Mouse (Mus musculus): ENCODE measurements at regions not wholly inside any gene's neighbourhood (a gene's known extent, or its start where the extent isn't known, plus 50 kb on each side); places are given as distances from the start of the nearest gene placed in this dataset.
"Not testable (repeated sequence)": the region's sequence is repeated elsewhere in the genome, so short reads cannot be mapped to it uniquely, and the experiment has no call there.

DNA sequence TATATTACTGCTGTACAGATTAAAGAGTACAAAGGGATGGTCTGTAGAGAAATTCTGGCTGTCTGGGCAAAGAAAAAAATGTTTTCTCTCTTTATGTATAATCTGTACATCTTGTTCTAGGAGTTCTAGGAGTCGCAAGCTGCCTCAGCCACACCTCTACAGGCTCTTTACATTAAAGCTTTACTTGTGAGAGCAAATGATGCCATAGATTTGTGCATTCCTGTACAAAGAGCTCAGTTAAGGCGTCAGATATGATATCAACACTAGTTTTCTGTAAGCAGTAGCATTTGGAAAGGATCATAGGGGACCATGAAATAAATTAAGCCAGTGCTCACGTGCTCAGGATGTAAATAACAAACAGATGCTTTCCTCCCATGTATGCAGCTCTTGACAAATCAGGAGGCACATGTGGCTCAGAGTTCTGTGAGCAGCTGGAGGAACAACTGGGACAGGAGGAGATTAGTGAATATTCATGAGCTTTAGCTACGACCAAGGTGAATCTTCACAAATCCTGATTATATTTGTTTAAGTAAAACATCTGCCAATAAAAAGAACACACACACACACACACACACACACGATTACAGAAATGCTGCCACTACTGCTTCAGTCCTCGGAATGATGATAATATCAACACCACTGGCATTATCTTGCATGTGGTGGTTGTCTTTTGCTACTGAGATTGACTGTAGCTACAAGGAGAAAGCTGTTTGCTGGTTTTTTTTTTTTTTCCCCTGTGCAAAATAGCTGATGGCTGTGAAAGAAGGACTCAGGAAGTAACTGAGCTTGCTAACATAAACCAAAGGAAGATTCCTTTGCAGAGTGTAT, 104.6 kb upstream of the Gucy1a1 start:
- ATAC-seq (ENCODE audit: low FRiP score), result peak; percentile 91

GRCm38 (mm10) chr3:82236377-82237057, 90.9 kb upstream of the Gucy1a1 start:
- Histone ChIP-seq H3K4me3 (no peak overlapping the region), H3K4me2 (no peak overlapping the region), H3K36me3 (no peaks in the 10 kb centered on the region), H3K9me3 (no peaks in the 10 kb centered on the region), H3K9ac (no peak overlapping the region), H3K27me3 (no peaks in the 10 kb centered on the region), H3K4me1 (replicated peaks) (peaks cover 8% of the 10 kb centered on the region; the same call in 1 of the 2 replicates), H3K27ac (no peak overlapping the region)
- ATAC-seq (ENCODE audit: low FRiP score), result peak; percentile 66; the same call in 1 of the 2 replicates
- whole genome bisulfite sequencing, result 50% methylated on average over 2 of the region's 2 CpGs

More for the DNA sequence above, 104.6 kb upstream of the Gucy1a1 start:
- Histone ChIP-seq H3K4me3 (no peak overlapping the region), H3K9me3 (no peaks in the 10 kb centered on the region), H3K4me1 (replicated peaks) (peaks cover 12% of the 10 kb centered on the region), H3K9ac (no peak overlapping the region), H3K27ac (peak overlapping the region; percentile 87), H3K27me3 (no peaks in the 10 kb centered on the region), H3K36me3 (no peaks in the 10 kb centered on the region), H3K4me2 (peak overlapping the region; percentile 25)
- WGBS, result 49% methylated on average over 6 of the region's 6 CpGs

- ATAC-seq (ENCODE audit: low FRiP score), result no peak
- Histone ChIP-seq H3K27me3 (no peaks in the 10 kb centered on the region), H3K4me1 (replicated peaks) (peaks cover 8% of the 10 kb centered on the region; the same call in 1 of the 2 replicates), H3K36me3 (no peaks in the 10 kb centered on the region), H3K4me3 (no peak overlapping the region), H3K4me2 (no peak overlapping the region), H3K27ac (no peak overlapping the region), H3K9me3 (no peaks in the 10 kb centered on the region), H3K9ac (no peak overlapping the region)
Measured at GRCm38 (mm10) chr3:82234306-82234705, 88.7 kb upstream of the Gucy1a1 start.

DNA sequence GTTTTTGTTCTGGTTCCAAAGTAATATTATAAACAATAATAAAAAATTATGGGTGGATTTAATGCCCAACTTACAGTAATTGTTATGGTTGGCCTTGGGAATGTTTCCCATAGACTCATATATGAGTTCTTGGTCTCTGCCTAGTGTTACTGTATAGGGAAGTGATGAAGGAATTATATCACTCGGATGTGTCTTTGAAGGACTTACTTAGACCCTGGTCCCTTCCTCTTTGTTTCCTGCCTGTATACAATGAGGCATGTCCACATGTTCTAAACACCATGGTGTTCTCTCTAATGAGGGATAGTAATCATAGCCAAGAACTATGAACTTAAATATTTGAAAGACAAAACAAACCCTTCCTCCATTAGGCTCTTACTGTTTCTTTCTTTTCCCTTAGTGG, 77.8 kb upstream of the Gucy1a1 start:
- no peak overlapping the region for H3K4me2 ChIP-seq
- ATAC-seq (ENCODE audit: low FRiP score), result no peak
- no peaks in the 10 kb centered on the region for H3K27me3 ChIP-seq
- no peak overlapping the region for H3K27ac ChIP-seq
- H3K4me1 ChIP-seq (replicated peaks), result no peaks in the 10 kb centered on the region
- H3K36me3 ChIP-seq, result no peaks in the 10 kb centered on the region
- no peak overlapping the region for H3K4me3 ChIP-seq
- no peak overlapping the region for H3K9ac ChIP-seq
- WGBS, result 93% methylated on average over 1 of the region's 1 CpGs
- no peaks in the 10 kb centered on the region for H3K9me3 ChIP-seq

GRCm38 (mm10) chr3:82221924-82222323, 76.3 kb upstream of the Gucy1a1 start:
- 93% methylated on average over 1 of the region's 1 CpGs for WGBS
- no peak for ATAC-seq (ENCODE audit: low FRiP score)
- no peaks in the 10 kb centered on the region for H3K36me3 ChIP-seq

GRCm38 (mm10) chr3:82219192-82219885, 73.8 kb upstream of the Gucy1a1 start:
- not testable (repeated sequence) for H3K27ac ChIP-seq; H3K36me3 ChIP-seq; H3K9me3 ChIP-seq; ATAC-seq (ENCODE audit: low FRiP score); H3K4me3 ChIP-seq; H3K27me3 ChIP-seq; H3K4me1 ChIP-seq (replicated peaks); H3K4me2 ChIP-seq; H3K9ac ChIP-seq
- 73% methylated on average over 1 of the region's 1 CpGs for WGBS

More at GRCm38 (mm10) chr3:82221924-82222323, 76.3 kb upstream of the Gucy1a1 start:
- Histone ChIP-seq H3K4me2 (no peak overlapping the region), H3K9me3 (no peaks in the 10 kb centered on the region), H3K4me1 (replicated peaks) (no peaks in the 10 kb centered on the region), H3K4me3 (no peak overlapping the region), H3K27me3 (no peaks in the 10 kb centered on the region), H3K9ac (no peak overlapping the region), H3K27ac (no peak overlapping the region)

DNA sequence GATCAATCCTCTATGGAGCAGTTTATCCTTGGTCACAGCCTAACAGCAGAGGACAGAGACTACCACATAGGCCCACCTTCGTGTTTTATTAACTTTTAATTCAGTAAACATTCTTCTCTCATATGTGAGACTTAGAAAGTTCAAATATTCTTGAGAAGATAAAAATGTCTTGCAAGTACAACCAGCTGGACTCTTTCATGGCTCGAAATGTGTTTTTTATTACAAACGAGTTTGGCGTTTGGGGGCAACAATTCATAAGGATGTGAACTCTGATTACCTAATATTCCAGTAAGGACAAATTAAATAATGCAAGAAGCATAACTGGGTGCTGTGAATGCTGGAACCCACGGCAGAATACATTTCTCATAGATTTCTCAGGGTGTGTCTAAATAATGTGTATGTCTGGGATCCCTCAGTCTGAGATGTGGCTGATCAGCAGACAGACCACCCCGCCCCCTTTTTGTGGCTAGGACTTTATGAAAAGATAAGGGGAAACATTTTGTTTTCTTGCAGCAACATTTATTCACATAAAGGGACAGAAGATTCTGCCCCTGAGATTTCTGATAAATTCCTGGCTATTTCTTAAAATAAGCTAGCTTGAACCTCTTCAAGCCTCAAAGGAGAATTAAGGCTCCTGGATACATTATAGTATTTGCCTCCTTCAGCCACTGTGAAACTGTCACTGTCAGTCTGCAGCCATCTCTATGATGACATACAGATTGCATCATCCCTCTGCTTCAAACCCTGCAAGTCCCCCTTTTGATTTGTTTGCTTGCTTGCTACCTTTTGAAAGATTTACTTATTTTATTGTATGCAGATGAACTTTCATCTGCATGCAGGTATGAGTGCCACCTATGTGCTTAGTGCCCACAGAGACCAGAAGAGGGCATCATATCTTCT, 69.2 kb upstream of the Gucy1a1 start:
- H3K27ac ChIP-seq, result no peak overlapping the region
- no peak overlapping the region for H3K4me2 ChIP-seq
- no peaks in the 10 kb centered on the region for H3K36me3 ChIP-seq
- no peaks in the 10 kb centered on the region for H3K9me3 ChIP-seq
- 88% methylated on average over 6 of the region's 6 CpGs for WGBS
- no peak overlapping the region for H3K4me3 ChIP-seq
- no peak for ATAC-seq (ENCODE audit: low FRiP score)
- no peaks in the 10 kb centered on the region for H3K4me1 ChIP-seq (replicated peaks)
- H3K27me3 ChIP-seq, result no peaks in the 10 kb centered on the region
- no peak overlapping the region for H3K9ac ChIP-seq

- Histone ChIP-seq H3K4me2 (no peak overlapping the region), H3K4me3 (no peak overlapping the region), H3K27ac (no peak overlapping the region), H3K27me3 (no peaks in the 10 kb centered on the region), H3K4me1 (replicated peaks) (no peaks in the 10 kb centered on the region), H3K36me3 (no peaks in the 10 kb centered on the region), H3K9me3 (no peaks in the 10 kb centered on the region), H3K9ac (no peak overlapping the region)
- ATAC-seq (ENCODE audit: low FRiP score), result no peak
- 85% methylated on average over 5 of the region's 5 CpGs for WGBS
Measured at GRCm38 (mm10) chr3:82207321-82207720, 61.7 kb upstream of the Gucy1a1 start.
